Mouse (Mus musculus) heart, embryonic 13.5 days (tissue): ENCODE measurements around the gene Ttc16. TPM values are rescaled to one million over a fixed set of nuclear protein-coding genes. Genes with fewer than 3 reads are reported as not detected.

ENCODE experiments used
- microRNA counts: library from miRNA; unstranded; fragments of <30 nt; microRNA quantifications from one replicate; lab custom pipeline; 2016
- microRNA-seq: library from miRNA; unstranded; fragments of <30 nt; microRNA quantifications from one replicate; pipeline ENCODE4, GENCODE M21; 2016
- polyA plus RNA-seq: library from polyadenylated mRNA; unstranded; fragments of >200 nt; fragmentation: Nextera tagmentation; extraction: Ambion mirVana; gene quantifications from 2 replicates; pipeline ENCODE4 v1.2.1, GENCODE M21; 2015

The Ttc16 gene
- polyA plus RNA-seq, 1 experiment from 2014 or later: 0.11 TPM

MicroRNA genes within 50 kb of the gene (microRNA counts, 519-probe panel; counts per million panel counts)
- 209 counts per million, percentile 61 among the panel's probes with 10 or more counts for microRNA mmu-miR-2861 (lab: Ali Mortazavi, UCI)

Small RNA genes lying within 50 kb of the gene (microRNA-seq; reads per million reads assigned to microRNA genes)
- gene Mir2861: not detected
- not detected for gene Mir3960

Other genes starting within 250 kb of the Ttc16 start
- gene Fam102a, start 240.3 kb downstream of the Ttc16 start, polyA plus RNA-seq: 5.4 and 5.7 TPM in 2 replicates
- gene Dpm2, start 204.8 kb downstream of the Ttc16 start, polyA plus RNA-seq: 72.9 and 81.4 TPM in 2 replicates
- 0.36 TPM in 1 of 2 replicates, not detected in the other for gene Pip5kl1, start 200.8 kb downstream of the Ttc16 start, polyA plus RNA-seq
- 0.21 TPM in 1 of 2 replicates, not detected in the other for gene 9430097D07Rik, start 199.9 kb downstream of the Ttc16 start, polyA plus RNA-seq
- 37.6 and 38.7 TPM in 2 replicates for gene St6galnac4, start 188.5 kb downstream of the Ttc16 start, polyA plus RNA-seq
- gene St6galnac6, start 175.9 kb downstream of the Ttc16 start, polyA plus RNA-seq: 24.8 and 29.1 TPM in 2 replicates
- gene Ak1, start 153.9 kb downstream of the Ttc16 start, polyA plus RNA-seq: 302 and 318 TPM in 2 replicates
- 148 and 155 TPM in 2 replicates for gene Eng, start 129.0 kb downstream of the Ttc16 start, polyA plus RNA-seq
- gene Fpgs, start 71.5 kb downstream of the Ttc16 start, polyA plus RNA-seq: 19.0 and 21.3 TPM in 2 replicates
- 60.0 and 63.2 TPM in 2 replicates for gene Cdk9, start 62.6 kb downstream of the Ttc16 start, polyA plus RNA-seq
- gene Sh2d3c, start 54.6 kb downstream of the Ttc16 start, polyA plus RNA-seq: 33.0 and 34.1 TPM in 2 replicates
- 0.18 and 0.28 TPM in 2 replicates for gene 6330409D20Rik, start 34.6 kb downstream of the Ttc16 start, polyA plus RNA-seq
- gene Tor2a, start 18.4 kb downstream of the Ttc16 start, polyA plus RNA-seq: 37.0 and 40.0 TPM in 2 replicates
- 3.9 and 4.4 TPM in 2 replicates for gene Ptrh1, start 153 bp upstream of the Ttc16 start, polyA plus RNA-seq
- 0.20 and 0.45 TPM in 2 replicates for gene Cfap157, start 8.8 kb upstream of the Ttc16 start, polyA plus RNA-seq
- 23.6 and 24.8 TPM in 2 replicates for gene Stxbp1, start 71.6 kb upstream of the Ttc16 start, polyA plus RNA-seq
- gene Fam129b, start 100.5 kb upstream of the Ttc16 start, polyA plus RNA-seq: 46.4 and 47.1 TPM in 2 replicates
- gene Rpl12, start 185.9 kb upstream of the Ttc16 start, polyA plus RNA-seq: 108 and 112 TPM in 2 replicates
- gene Lrsam1, start 186.0 kb upstream of the Ttc16 start, polyA plus RNA-seq: 8.1 and 9.6 TPM in 2 replicates
- 18.6 and 19.0 TPM in 2 replicates for gene Slc2a8, start 206.4 kb upstream of the Ttc16 start, polyA plus RNA-seq